Mouse (Mus musculus): Measurements from ENCODE around the gene Dock1.
A peak's percentile ranks its signal among the peaks of the same experiment; 100 is the strongest.

Gene Dock1

GRCm38 (mm10) chr7:134892449-134892871 is 222.0 kb downstream of the Dock1 start:
- Histone ChIP-seq H3K9me3 (ENCODE audit: low read length) (no peaks in the 10 kb centered on the region), H3K27me3 (ENCODE audit: insufficient read depth, low read length) (no peaks in the 10 kb centered on the region), H3K4me1 (replicated peaks; ENCODE audit: low read depth, low read length) (peaks cover 9% of the 10 kb centered on the region; the same call in 1 of the 2 replicates), H3K4me3 (replicated peaks; ENCODE audit: low read length) (no peak overlapping the region), H3K36me3 (ENCODE audit: insufficient read depth, low read length) (peaks cover 5% of the 10 kb centered on the region; the same call in 1 of the 2 replicates)
- TF ChIP-seq POU5F1 (IDR thresholded peaks at IDR 0.05; ENCODE audit: borderline replicate concordance, low read length) (no peak), NANOG (IDR thresholded peaks at IDR 0.05; ENCODE audit: borderline replicate concordance, low read length) (no peak), CTCF (conservative IDR thresholded peaks at IDR 0.05; ENCODE audit: low read length) (no peak)

DNA sequence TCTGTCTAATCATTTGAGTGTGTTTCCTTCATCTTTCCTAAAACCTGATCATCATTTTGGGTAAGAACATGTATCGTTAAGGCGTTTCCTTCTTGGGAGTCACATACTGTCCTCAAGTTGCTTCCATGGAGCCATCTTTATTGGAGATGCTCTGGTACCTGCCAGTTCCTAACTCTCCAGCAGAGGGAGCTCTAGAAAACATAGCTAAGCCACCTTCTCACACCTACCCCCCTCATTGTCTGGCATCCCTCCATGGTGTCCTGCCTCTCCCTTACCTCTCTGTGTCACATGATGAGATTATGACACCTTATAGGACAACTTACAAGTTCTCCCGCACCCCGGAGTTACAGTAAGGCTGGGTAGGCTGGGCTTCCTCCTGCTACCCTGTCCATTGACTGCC is 222.5 kb downstream of the Dock1 start:
- TF ChIP-seq NANOG (IDR thresholded peaks at IDR 0.05; ENCODE audit: borderline replicate concordance, low read length) (no peak), CTCF (conservative IDR thresholded peaks at IDR 0.05; ENCODE audit: low read length) (peak; percentile 63), POU5F1 (IDR thresholded peaks at IDR 0.05; ENCODE audit: borderline replicate concordance, low read length) (no peak)
- no peak overlapping the region for H3K4me3 ChIP-seq (replicated peaks; ENCODE audit: low read length)
- peaks cover 5% of the 10 kb centered on the region; the same call in 1 of the 2 replicates for H3K36me3 ChIP-seq (ENCODE audit: insufficient read depth, low read length)
- 0 out of 2 replicates have a peak, but pooled peaks cover 7% of the 10 kb centered on the region for H3K4me1 ChIP-seq (replicated peaks; ENCODE audit: low read depth, low read length)
- no peaks in the 10 kb centered on the region for H3K27me3 ChIP-seq (ENCODE audit: insufficient read depth, low read length)
- no peaks in the 10 kb centered on the region for H3K9me3 ChIP-seq (ENCODE audit: low read length)

DNA sequence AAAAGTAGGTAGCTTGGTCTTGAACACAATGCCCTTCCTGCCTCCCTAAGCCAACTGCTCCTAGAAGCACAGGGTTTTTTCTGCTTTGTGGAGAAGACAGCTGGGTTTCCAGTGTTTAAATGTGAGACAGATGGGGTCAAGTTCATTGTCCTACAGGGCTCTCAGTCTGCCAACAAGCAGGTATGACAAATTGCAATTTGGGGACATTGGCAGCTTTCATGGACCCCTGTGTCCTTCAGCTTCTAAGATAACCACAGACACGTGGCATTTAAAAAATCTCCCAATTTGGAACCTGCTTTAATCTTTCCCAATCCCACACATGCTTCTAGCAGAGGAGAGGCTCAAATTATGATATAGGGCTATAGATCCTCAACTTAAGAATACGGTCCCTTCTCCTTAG is 224.2 kb downstream of the Dock1 start:
- H3K4me3 ChIP-seq (replicated peaks; ENCODE audit: low read length), result no peak overlapping the region
- H3K9me3 ChIP-seq (ENCODE audit: low read length), result no peaks in the 10 kb centered on the region
- 0 out of 2 replicates have a peak, but pooled peaks cover 7% of the 10 kb centered on the region for H3K4me1 ChIP-seq (replicated peaks; ENCODE audit: low read depth, low read length)
- no peak for TF ChIP-seq POU5F1 (IDR thresholded peaks at IDR 0.05; ENCODE audit: borderline replicate concordance, low read length)
- TF ChIP-seq CTCF (conservative IDR thresholded peaks at IDR 0.05; ENCODE audit: low read length), result no peak
- H3K27me3 ChIP-seq (ENCODE audit: insufficient read depth, low read length), result no peaks in the 10 kb centered on the region
- H3K36me3 ChIP-seq (ENCODE audit: insufficient read depth, low read length), result peaks cover 5% of the 10 kb centered on the region; the same call in 1 of the 2 replicates

DNA sequence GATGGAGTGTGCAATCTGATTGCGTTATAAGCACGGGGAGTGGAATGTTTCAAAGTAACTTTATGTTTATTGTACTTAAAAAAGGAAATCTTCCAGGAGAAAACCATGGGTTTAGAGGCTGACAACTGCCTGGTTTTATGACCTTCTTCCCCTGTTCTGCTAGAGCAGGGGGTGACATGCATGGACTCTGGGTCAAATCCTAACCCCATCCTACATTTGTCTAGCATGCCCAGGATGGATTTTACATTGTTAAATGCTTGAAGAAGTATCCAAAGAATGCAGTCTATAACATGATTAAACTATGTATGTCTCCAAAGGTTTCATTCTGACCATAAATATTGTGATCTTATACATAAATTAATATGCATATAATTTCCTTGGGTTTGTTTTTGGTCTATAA is 229.0 kb downstream of the Dock1 start:
- H3K36me3 ChIP-seq (ENCODE audit: insufficient read depth, low read length), result peaks cover 5% of the 10 kb centered on the region; the same call in 1 of the 2 replicates
- H3K27me3 ChIP-seq (ENCODE audit: insufficient read depth, low read length), result no peaks in the 10 kb centered on the region
- H3K4me3 ChIP-seq (replicated peaks; ENCODE audit: low read length), result no peak overlapping the region
- TF ChIP-seq POU5F1 (IDR thresholded peaks at IDR 0.05; ENCODE audit: borderline replicate concordance, low read length) (no peak), CTCF (conservative IDR thresholded peaks at IDR 0.05; ENCODE audit: low read length) (no peak), NANOG (IDR thresholded peaks at IDR 0.05; ENCODE audit: borderline replicate concordance, low read length) (no peak)
- no peaks in the 10 kb centered on the region for H3K4me1 ChIP-seq (replicated peaks; ENCODE audit: low read depth, low read length)
- no peaks in the 10 kb centered on the region for H3K9me3 ChIP-seq (ENCODE audit: low read length)

GRCm38 (mm10) chr7:134901992-134902391 is 231.5 kb downstream of the Dock1 start:
- Histone ChIP-seq H3K36me3 (ENCODE audit: insufficient read depth, low read length) (no peaks in the 10 kb centered on the region; the same call in 1 of the 2 replicates), H3K4me3 (replicated peaks; ENCODE audit: low read length) (no peak overlapping the region), H3K27me3 (ENCODE audit: insufficient read depth, low read length) (no peaks in the 10 kb centered on the region), H3K9me3 (ENCODE audit: low read length) (no peaks in the 10 kb centered on the region), H3K4me1 (replicated peaks; ENCODE audit: low read depth, low read length) (no peaks in the 10 kb centered on the region)
- TF ChIP-seq NANOG (IDR thresholded peaks at IDR 0.05; ENCODE audit: borderline replicate concordance, low read length), result no peak
- no peak for TF ChIP-seq POU5F1 (IDR thresholded peaks at IDR 0.05; ENCODE audit: borderline replicate concordance, low read length)
- no peak for TF ChIP-seq CTCF (conservative IDR thresholded peaks at IDR 0.05; ENCODE audit: low read length)

DNA sequence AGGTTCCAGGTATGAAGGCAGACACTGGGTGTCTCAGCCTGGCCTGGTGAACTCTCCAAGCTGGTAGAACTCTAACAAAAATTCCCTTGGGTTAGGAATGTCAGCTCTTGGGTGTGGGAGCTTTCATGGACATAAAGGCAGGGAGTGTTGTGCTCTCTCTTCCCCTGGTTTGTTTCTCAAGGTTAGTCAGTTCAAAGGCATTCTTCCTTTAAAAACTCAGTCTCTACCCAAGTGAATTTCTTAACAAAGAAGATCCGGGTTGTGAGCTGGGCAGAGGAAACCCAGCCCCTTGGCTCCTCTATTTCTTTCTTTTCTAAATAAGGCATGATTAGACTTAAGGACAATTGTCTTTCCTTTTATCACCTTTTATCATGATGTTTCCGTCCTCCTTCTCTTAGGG is 261.4 kb downstream of the Dock1 start:
- peak; percentile 19; the same call in 1 of the 2 replicates for TF ChIP-seq NANOG (IDR thresholded peaks at IDR 0.05; ENCODE audit: borderline replicate concordance, low read length)
- no peak for TF ChIP-seq POU5F1 (IDR thresholded peaks at IDR 0.05; ENCODE audit: borderline replicate concordance, low read length)
- no peak for TF ChIP-seq CTCF (conservative IDR thresholded peaks at IDR 0.05; ENCODE audit: low read length)
- Histone ChIP-seq H3K27me3 (ENCODE audit: insufficient read depth, low read length) (peaks cover 15% of the 10 kb centered on the region), H3K4me1 (replicated peaks; ENCODE audit: low read depth, low read length) (peaks cover 35% of the 10 kb centered on the region), H3K9me3 (ENCODE audit: low read length) (no peaks in the 10 kb centered on the region), H3K36me3 (ENCODE audit: insufficient read depth, low read length) (no peaks in the 10 kb centered on the region; the same call in 1 of the 2 replicates), H3K4me3 (replicated peaks; ENCODE audit: low read length) (no peak overlapping the region)

- no peak for TF ChIP-seq CTCF (conservative IDR thresholded peaks at IDR 0.05; ENCODE audit: low read length)
- no peak for TF ChIP-seq NANOG (IDR thresholded peaks at IDR 0.05; ENCODE audit: borderline replicate concordance, low read length)
- no peak for TF ChIP-seq POU5F1 (IDR thresholded peaks at IDR 0.05; ENCODE audit: borderline replicate concordance, low read length)
- peaks cover 37% of the 10 kb centered on the region for H3K27me3 ChIP-seq (ENCODE audit: insufficient read depth, low read length)
- H3K4me1 ChIP-seq (replicated peaks; ENCODE audit: low read depth, low read length), result peaks cover 33% of the 10 kb centered on the region
- H3K4me3 ChIP-seq (replicated peaks; ENCODE audit: low read length), result peak overlapping the region; percentile 82
- H3K9me3 ChIP-seq (ENCODE audit: low read length), result no peaks in the 10 kb centered on the region
- no peaks in the 10 kb centered on the region for H3K36me3 ChIP-seq (ENCODE audit: insufficient read depth, low read length)
Measured at GRCm38 (mm10) chr7:134937471-134937926, 267.0 kb downstream of the Dock1 start.

DNA sequence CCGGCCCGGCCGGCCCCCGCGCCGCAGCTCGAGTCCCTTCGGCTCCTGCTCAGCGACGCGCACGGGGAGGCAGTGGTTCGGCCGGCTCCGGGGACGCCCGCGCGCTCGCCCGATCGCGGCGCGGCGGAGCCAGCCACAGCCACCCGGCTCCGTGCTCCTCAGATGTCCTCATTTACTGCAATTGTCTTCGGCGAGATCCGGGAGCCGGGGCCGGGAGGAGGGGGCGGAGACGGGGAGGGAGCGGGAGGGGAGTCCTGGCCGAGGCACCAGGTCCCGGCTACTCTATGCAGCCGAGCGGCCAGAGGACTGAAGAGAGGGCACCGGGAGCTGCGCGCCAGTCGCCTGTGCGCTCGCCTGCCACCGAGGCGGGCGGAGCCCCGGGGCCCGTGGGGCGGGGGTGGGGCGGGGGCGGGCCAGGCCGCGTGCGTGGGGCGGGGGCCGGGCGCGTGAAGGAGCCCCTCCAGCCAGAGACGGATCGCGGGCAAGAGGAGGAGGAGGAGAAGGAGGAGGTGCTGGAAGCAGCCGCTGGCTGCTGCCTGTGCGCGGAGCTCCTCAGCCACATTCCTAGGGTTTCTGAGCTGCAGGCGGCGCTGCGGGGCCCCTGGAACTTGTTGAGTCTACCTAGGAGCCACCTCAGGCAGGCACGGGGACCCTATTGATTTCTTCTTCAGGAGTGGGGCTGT is 267.6 kb downstream of the Dock1 start, which contains the start of gene Fam196a:
Gene Fam196a, minus strand, starts transcription at position 504 of the 683 bp plus-strand sequence.
- TF ChIP-seq NANOG (IDR thresholded peaks at IDR 0.05; ENCODE audit: borderline replicate concordance, low read length) (no peak), CTCF (conservative IDR thresholded peaks at IDR 0.05; ENCODE audit: low read length) (peak; percentile 13; the same call in 1 of the 2 replicates)
- Histone ChIP-seq H3K27me3 (ENCODE audit: insufficient read depth, low read length) (peaks cover 37% of the 10 kb centered on the region), H3K4me3 (replicated peaks; ENCODE audit: low read length) (peak within 1 kb of the TSS; percentile 82), H3K36me3 (ENCODE audit: insufficient read depth, low read length) (no peaks in the 10 kb centered on the region), H3K4me1 (replicated peaks; ENCODE audit: low read depth, low read length) (peaks cover 28% of the 10 kb centered on the region), H3K9me3 (ENCODE audit: low read length) (no peaks in the 10 kb centered on the region)

Measured in E14TG2a.4 (cell line).